Mouse (Mus musculus): ENCODE data around the gene Alcam.

DNA sequence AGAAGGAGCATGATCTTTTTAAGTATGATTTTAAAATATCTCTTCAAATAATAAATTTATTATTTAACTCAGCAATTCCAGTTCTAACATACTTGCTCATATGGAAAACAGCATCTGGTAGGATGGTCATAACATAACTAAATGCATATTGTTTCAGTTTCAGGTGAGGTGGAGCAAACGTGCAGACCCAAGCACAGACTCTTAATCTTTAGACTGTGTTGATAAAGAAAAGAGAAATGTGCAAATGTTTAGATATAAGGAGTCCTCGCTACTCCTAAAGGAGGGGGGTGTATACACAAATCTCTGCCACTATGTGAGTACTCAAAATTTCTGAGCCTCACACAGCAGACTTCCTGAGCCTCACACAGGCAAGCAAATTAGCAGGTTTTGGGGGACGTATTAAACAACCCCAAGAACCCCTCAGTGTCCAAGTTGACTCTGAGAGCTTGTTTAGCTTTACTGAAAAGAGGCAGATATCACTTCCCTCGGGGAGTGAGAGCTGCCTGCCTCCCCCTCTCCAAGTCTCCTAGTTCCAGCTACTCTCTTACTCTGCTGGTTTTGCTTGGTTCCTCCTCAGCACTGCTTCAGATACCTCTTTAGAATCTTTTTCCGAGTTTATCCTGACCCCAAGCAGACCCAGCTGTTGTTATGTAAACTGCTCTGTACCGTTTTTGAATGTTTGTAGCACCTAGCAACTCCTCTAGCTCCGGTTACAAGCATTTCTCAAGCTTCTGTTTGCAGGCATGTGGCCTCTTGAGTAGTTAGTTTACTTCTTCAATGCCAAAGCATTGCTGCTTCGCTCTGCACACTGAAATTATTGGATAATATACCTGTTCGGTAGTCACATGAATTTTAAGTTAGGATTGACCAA is 10.0 kb downstream of the Alcam start:
- TF ChIP-seq CTCF (IDR thresholded peaks at IDR 0.05): no peak
- no peak for TF ChIP-seq EP300 (IDR thresholded peaks at IDR 0.05; ENCODE audit: insufficient read depth, low read depth, low read length)
